Mouse (Mus musculus): ENCODE measurements around the gene Mrgpra1. TPM values are rescaled to one million over a fixed set of nuclear protein-coding genes. Genes with fewer than 3 reads are reported as not detected.
"Not testable (repeated sequence)": the region's sequence is repeated elsewhere in the genome, so short reads cannot be mapped to it uniquely, and the experiment has no call there.

The Mrgpra1 gene
- total RNA-seq (2021), result not detected
- long read RNA-seq, experiment 1, result 0 reads
- long read RNA-seq, experiment 2, result 0 reads

DNA sequence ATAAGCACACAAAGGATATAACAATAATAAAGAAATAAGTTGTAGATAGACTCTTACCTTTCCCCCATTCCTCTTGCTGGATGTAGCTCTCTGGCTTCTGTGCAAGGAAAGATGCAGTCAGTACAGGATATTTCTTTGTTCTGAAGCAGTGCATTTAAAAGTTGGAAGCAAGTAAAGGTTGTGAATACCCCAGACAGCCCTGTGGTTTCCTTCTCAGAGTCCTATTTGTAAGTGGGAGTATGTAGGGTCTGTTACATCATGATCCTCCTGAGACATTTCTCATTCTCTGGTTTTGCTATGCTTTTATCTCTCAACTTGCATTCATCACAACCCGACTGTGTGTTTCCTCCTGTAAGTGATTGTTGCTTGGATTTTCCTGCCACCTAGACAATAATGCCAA lies at the start of gene Mrgpra1:
Gene Mrgpra1 (minus strand): TSS at position 101 of the 400 bp plus-strand sequence.
- intact Hi-C loops (cut with DNase I; ENCODE audit: low total_unique reads), result no loop called here

DNA sequence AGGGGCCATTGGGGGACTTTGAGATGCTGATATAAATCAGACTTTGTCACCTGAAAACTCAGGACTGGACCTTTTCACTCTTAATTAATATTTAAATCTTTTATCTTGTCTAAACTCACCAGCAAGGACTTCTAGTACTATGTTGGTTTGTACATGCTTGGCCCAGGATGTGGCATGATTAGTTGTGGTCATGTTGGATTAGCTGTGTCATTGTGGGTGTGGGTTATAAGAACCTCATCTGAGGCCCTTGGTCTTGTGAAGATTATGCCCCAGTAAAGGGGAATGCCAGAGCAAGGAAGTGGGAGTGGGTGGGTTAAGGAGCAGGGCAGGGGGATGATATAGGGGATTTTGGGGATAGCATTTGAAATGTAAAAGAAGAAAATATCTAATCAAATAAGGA lies 47.1 kb upstream of the Mrgpra1 start:
- no peak for DNase-seq
- intact Hi-C loops (cut with DNase I; ENCODE audit: low total_unique reads), result no loop called here

More for the DNA sequence above, at the start of gene Mrgpra1:
- DNase-seq, result no peak

DNA sequence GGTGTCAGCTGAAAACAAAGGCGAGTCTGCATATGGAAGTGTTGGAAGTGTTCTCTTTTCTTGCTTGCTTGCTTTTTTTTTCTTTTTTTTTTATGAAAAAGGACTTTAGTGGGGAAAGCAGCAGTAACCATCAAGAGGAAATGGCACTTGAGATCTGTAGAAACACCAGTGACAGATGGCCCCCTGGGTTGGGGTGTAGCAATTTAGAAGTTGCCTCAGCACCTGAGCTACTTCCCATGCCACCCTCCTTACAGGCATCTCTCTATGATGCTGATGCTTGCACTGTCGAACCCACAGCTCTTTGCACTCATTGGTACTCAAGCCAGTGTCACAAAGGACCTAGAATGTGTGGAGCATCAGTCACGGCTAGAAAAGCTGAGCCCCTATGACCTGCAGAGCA lies 5.6 kb downstream of the Mrgpra1 start:
- intact Hi-C loops (cut with DNase I; ENCODE audit: low total_unique reads), result no loop called here
- DNase-seq, result no peak

DNA sequence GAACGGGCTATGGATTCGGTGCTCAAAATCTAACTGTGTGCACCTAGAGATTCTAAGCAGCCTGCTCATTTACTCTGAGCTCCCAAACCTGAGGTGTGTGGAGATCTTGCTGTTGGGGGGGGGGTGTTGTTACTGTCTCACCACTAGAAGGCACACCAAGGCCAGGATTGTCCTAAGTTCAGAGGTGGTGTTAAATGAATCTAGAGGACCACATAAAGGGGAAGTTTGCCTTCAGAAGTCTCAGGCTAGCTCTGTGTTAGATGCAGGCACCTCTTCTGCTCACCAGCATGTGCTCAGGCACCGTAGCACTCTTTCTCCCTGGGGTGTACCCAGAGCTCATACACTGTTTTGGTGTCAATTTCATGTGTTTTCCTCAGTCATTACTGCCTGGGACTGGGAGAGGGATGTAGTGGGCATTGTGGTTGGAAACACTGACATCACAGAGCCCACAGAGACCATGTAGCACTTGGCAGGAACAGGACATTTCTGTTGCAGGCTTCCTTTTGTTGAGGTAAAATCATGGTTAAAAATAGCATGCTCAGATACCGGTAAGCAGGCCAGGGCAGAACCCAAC lies 8.0 kb downstream of the Mrgpra1 start:
- no peak for DNase-seq
- intact Hi-C loops (cut with DNase I; ENCODE audit: low total_unique reads), result no loop called here

DNA sequence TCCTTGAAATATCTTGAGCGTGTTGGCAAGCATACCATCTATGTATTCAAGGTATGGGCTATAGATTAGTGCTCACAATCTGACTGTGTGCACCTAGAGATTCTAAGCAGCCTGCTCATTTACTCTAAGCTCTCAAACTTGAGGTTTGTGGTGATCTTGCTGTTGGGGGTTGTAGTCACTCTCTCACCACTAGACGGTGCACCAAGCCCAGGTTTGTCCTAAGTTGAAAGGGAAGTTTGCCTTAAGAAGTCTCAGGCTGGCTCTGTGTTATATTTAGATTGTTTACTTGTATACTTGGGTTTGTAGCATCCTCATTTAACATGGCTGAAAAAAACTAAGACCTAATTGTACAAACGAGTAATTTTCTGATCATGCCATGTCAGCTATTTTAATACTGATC lies 12.2 kb downstream of the Mrgpra1 start:
- DNase-seq; intact Hi-C loops (cut with DNase I; ENCODE audit: low total_unique reads): not testable (repeated sequence)

GRCm38 (mm10) chr7:47341389-47341788 lies 12.7 kb downstream of the Mrgpra1 start:
- DNase-seq; intact Hi-C loops (cut with DNase I; ENCODE audit: low total_unique reads): not testable (repeated sequence)

DNA sequence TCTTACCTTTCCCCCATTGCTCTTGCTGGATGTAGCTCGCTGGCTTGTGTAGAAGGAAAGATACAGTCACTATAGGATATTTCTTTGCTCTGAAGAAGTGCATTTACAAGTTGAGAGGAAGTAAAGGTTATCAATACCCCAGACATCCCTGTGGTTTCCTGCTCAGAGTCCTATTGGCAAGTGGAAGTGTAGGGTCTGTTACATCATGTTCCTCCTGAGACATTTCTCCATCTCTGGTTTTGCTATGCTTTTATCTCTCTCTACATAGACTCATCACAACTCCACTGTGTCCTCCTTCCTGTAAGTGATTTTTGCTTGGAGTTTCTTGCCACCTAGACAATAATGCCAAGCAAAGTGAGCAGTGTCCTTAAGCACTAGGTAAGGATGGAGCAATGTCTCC lies 35.7 kb downstream of the Mrgpra1 start:
- no peak for DNase-seq
- intact Hi-C loops (cut with DNase I; ENCODE audit: low total_unique reads), result no loop called here

DNA sequence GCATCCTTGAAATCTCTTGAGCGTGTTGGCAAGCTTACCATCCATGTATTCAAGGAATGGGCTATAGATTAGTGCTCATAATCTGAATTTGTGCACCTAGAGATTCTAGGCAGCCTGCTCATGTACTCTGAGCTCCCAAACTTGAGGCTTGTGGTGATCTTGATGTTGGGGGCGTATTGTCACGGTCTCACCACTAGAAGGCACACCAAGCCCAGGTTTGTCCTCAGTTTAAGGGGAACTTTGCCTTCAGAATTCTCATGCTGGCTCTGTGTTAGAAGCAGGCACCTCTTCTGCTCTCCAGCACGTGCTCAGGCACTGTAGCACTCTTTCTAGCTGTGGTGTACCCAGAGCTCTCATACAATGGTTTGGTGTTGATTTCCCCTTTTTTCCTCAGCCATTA lies 41.8 kb downstream of the Mrgpra1 start:
- intact Hi-C loops (cut with DNase I; ENCODE audit: low total_unique reads), result no loop called here
- DNase-seq, result no peak

DNA sequence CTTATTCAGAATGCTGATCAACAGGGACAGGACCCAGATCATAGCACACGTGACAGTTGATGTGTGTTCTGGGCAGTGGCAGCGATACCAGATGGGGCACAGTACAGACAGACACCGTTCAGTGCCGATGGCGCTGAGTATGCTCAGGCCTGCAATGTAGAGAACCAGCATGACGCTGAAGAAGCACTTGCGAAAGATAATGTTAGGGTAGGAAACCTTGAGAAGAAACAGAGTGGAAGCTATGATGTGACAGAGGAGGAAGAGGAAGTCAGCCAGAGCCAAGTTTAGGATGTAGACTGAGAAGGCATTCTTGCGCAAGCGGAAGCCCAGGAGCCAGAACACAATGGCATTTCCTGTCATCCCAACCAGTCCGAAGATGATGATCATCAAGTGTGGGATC lies 44.2 kb downstream of the Mrgpra1 start:
- DNase-seq, result no peak
- intact Hi-C loops (cut with DNase I; ENCODE audit: low total_unique reads), result no loop called here

- DNase-seq; intact Hi-C loops (cut with DNase I; ENCODE audit: low total_unique reads): not testable (repeated sequence)
Measured at GRCm38 (mm10) chr7:47304661-47305060, 49.4 kb downstream of the Mrgpra1 start.

- intact Hi-C loops (cut with DNase I; ENCODE audit: low total_unique reads); DNase-seq: not testable (repeated sequence)
Measured at GRCm38 (mm10) chr7:47299612-47300011, 54.4 kb downstream of the Mrgpra1 start.

Other genes with a start within 250 kb of the Mrgpra1 start
- not detected for gene Ptpn5, start 220.6 kb downstream of the Mrgpra1 start, total RNA-seq (2021)
- not detected for gene Mrgpra6, start 149.3 kb downstream of the Mrgpra1 start, total RNA-seq (2021)
- not detected for gene Mrgpra9, start 101.4 kb downstream of the Mrgpra1 start, total RNA-seq (2021)
- gene Mrgpra2a, start 97.9 kb upstream of the Mrgpra1 start, total RNA-seq (2021), result not detected
- not detected for gene Mrgpra2b, start 174.6 kb upstream of the Mrgpra1 start, total RNA-seq (2021)
- not detected for gene Mrgpra3, start 247.1 kb upstream of the Mrgpra1 start, total RNA-seq (2021)

Measured in gastrocnemius, postnatal 14 days (tissue).